Comparison of ENCODE assay signal across 9 mouse cellular contexts in the genomic region with DNA sequence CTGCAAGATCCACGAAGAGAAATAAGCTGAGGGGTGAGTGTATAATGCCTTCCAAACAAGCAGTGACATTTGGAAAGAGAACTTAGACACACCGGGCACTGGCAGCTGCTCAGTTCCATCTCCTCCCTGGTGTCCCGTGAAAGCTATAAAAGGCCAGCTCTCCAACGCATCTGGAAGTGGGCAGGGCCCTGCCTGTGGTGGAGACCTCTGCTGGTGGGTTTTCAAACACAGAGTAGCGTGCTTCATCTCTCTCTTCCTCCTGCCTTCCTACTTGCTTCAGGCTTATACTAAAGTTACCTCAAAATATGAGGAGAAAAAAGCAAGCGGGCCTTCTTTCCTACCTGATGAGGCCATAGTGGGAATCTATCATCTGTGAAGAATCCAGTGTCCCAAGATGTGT.
DNase-seq lines count a peak whose midpoint lies in the region; ATAC-seq lines count a peak whose summit lies in the region.
"Had no signal": no experiment of that assay in that cellular context is flagged by ENCODE, and none has a peak within 500 bp of the region (broad histone marks: within the 10 kb centered on the region; RNA-seq: fewer than 3 reads in every experiment).

No protein-coding gene starts in this region.

- WGBS in heart, embryonic 13.5 days, result 22% methylated on average over 6 of the region's 6 CpGs
- 27% methylated on average over 6 of the region's 6 CpGs for WGBS in lung, embryonic 16.5 days
- WGBS in midbrain, embryonic 11.5 days, result 42% methylated on average over 6 of the region's 6 CpGs

- H3K27ac ChIP-seq in heart, embryonic 13.5 days (replicated peaks), result peak overlapping the region; percentile 65
- H3K27ac ChIP-seq in lung, embryonic 16.5 days (ENCODE audit: low read length), result peak overlapping the region; percentile 46; the same call in 1 of the 2 replicates
- H3K27ac ChIP-seq in midbrain, embryonic 11.5 days (ENCODE audit: low read depth, low read length), result no peak overlapping the region
- H3K27ac ChIP-seq: neural tube, embryonic 13.5 days had no signal

- no peak for ATAC-seq in heart, embryonic 13.5 days (ENCODE audit: extremely low read depth, insufficient number of reproducible peaks, low FRiP score, low TSS enrichment)
- peak; percentile 52; the same call in 1 of the 2 replicates for ATAC-seq in lung, embryonic 16.5 days (ENCODE audit: low read depth)
- ATAC-seq in midbrain, embryonic 11.5 days (ENCODE audit: low FRiP score), result no peak

- H3K27me3 ChIP-seq in heart, embryonic 13.5 days (replicated peaks), result no peaks in the 10 kb centered on the region
- no peaks in the 10 kb centered on the region for H3K27me3 ChIP-seq in lung, embryonic 16.5 days (ENCODE audit: control insufficient read depth, insufficient read depth, low read depth, low read length)
- no peaks in the 10 kb centered on the region for H3K27me3 ChIP-seq in midbrain, embryonic 11.5 days (ENCODE audit: control insufficient read depth, insufficient read depth, low read length)
- H3K27me3 ChIP-seq: neural tube, embryonic 13.5 days had no signal

- DNase-seq in adrenal gland, postnatal 14 days, result peak; percentile 46
- DNase-seq in adrenal gland, adult 18-20 months (ENCODE audit: low spot score in 2 of 2), result no peak
- DNase-seq in thymus, postnatal 14 days, result peak; percentile 13
- no peak for DNase-seq in thymus, postnatal 25 days
- no peak for DNase-seq in MN1 (ENCODE audit: low spot score)
- no peak for DNase-seq in midbrain, embryonic 11.5 days (ENCODE audit: low spot score, missing footprints)

- H3K4me3 ChIP-seq in heart, embryonic 13.5 days, result no peak overlapping the region
- no peak overlapping the region for H3K4me3 ChIP-seq in lung, embryonic 16.5 days (ENCODE audit: low read length)
- no peak overlapping the region for H3K4me3 ChIP-seq in midbrain, embryonic 11.5 days (ENCODE audit: low read depth, low read length)
- H3K4me3 ChIP-seq: neural tube, embryonic 13.5 days had no signal

- peak overlapping the region; percentile 59; the same call in 1 of the 2 replicates for H3K9ac ChIP-seq in heart, embryonic 13.5 days
- H3K9ac ChIP-seq in lung, embryonic 16.5 days (ENCODE audit: low read length), result no peak overlapping the region
- H3K9ac ChIP-seq in midbrain, embryonic 11.5 days (ENCODE audit: low read length), result no peak overlapping the region
- H3K9ac ChIP-seq: neural tube, embryonic 13.5 days had no signal

- H3K4me1 ChIP-seq in heart, embryonic 13.5 days, result peaks cover 40% of the 10 kb centered on the region
- H3K4me1 ChIP-seq in lung, embryonic 16.5 days (replicated peaks; ENCODE audit: control insufficient read depth, insufficient read depth, low read length), result 0 out of 2 replicates have a peak, but pooled peaks cover 2% of the 10 kb centered on the region
- peaks cover 2% of the 10 kb centered on the region; the same call in 1 of the 2 replicates for H3K4me1 ChIP-seq in midbrain, embryonic 11.5 days (ENCODE audit: control insufficient read depth, insufficient read depth, low read length)

- H3K9me3 ChIP-seq in heart, embryonic 13.5 days, result no peaks in the 10 kb centered on the region
- no peaks in the 10 kb centered on the region for H3K9me3 ChIP-seq in lung, embryonic 16.5 days (ENCODE audit: control insufficient read depth, low read length)
- no peaks in the 10 kb centered on the region for H3K9me3 ChIP-seq in midbrain, embryonic 11.5 days (ENCODE audit: control insufficient read depth, low read length)
- H3K9me3 ChIP-seq: neural tube, embryonic 13.5 days had no signal

- H3K36me3 ChIP-seq in heart, embryonic 13.5 days, result no peaks in the 10 kb centered on the region
- H3K36me3 ChIP-seq in lung, embryonic 16.5 days (ENCODE audit: control insufficient read depth, insufficient read depth, low read length), result no peaks in the 10 kb centered on the region
- H3K36me3 ChIP-seq in midbrain, embryonic 11.5 days (ENCODE audit: control insufficient read depth, insufficient read depth, low read length), result no peaks in the 10 kb centered on the region
- H3K36me3 ChIP-seq: neural tube, embryonic 13.5 days had no signal

- H3K4me2 ChIP-seq in heart, embryonic 13.5 days, result no peak overlapping the region
- H3K4me2 ChIP-seq in lung, embryonic 16.5 days (ENCODE audit: low read depth, low read length), result no peak overlapping the region
- H3K4me2 ChIP-seq in midbrain, embryonic 11.5 days, result no peak overlapping the region
- H3K4me2 ChIP-seq: neural tube, embryonic 13.5 days had no signal

Comparison
In these comparisons a context has a peak if more than half of its experiments do, and no peak if none do; other contexts are left out.
1. DNase-seq: peak in adrenal gland, postnatal 14 days (single experiment) and thymus, postnatal 14 days (single experiment); none in adrenal gland, adult 18-20 months (0 of 2), thymus, postnatal 25 days (single experiment), MN1 (single experiment) and midbrain, embryonic 11.5 days (single experiment).